Mouse (Mus musculus) bone marrow, adult 2 months (tissue): ENCODE results near the gene Slc12a4. TPM values are rescaled to one million over a fixed set of nuclear protein-coding genes. Genes with fewer than 3 reads are reported as not detected.
A peak's percentile ranks its signal among the peaks of the same experiment; 100 is the strongest.

Source experiments
- H3K27ac ChIP-seq: fragments of 200-500 bp; 2 replicates; pipeline ENCODE4 v1.5.1; 2012; ENCODE audit warnings: low read depth, mild to moderate bottlenecking, control low read depth, inconsistent platforms, low read length; ENCODE audit not compliant: control insufficient read depth, poor library complexity, insufficient read depth
- H3K4me1 ChIP-seq: fragments of 200-500 bp; 2 replicates; pipeline ENCODE4 v1.6.1; 2011; ENCODE audit warnings: low read length; ENCODE audit not compliant: control insufficient read depth, insufficient read depth
- H3K4me3 ChIP-seq: fragments of 200-500 bp; replicated peaks from 2 replicates; pipeline ENCODE3; 2011; ENCODE audit warnings: mild to moderate bottlenecking, low read depth, low read length, control low read depth; ENCODE audit not compliant: control insufficient read depth
- CTCF ChIP-seq: fragments of 200-500 bp; IDR thresholded peaks from 2 replicates; pipeline ENCODE4 v1.5.1; 2011; ENCODE audit warnings: low read length, control low read depth; ENCODE audit not compliant: control insufficient read depth, insufficient read depth
- POLR2A ChIP-seq: fragments of 200-500 bp; IDR thresholded peaks from 2 replicates; pipeline ENCODE4 v1.6.1; 2011; ENCODE audit warnings: low read depth, mild to moderate bottlenecking, control low read depth, low read length, borderline replicate concordance; ENCODE audit not compliant: control insufficient read depth
- WGBS: fragments of 180-500 bp; shearing (Covaris S2); methylation state at CpG from one replicate; pipeline ENCODE4 v1.1.7; 2018; 5-methylcytosine and 5-hydroxymethylcytosine counted together
- polyA plus RNA-seq: library from polyadenylated mRNA; stranded (reverse); fragments of >200 nt; gene quantifications from 2 replicates; pipeline ENCODE4 v1.2.4, GENCODE M21; 2011; ENCODE audit warnings: low replicate concordance; ENCODE audit not compliant: missing spikeins, insufficient read depth, insufficient read length

Slc12a4 gene
- polyA plus RNA-seq, 1 experiment: 21.3 TPM

DNA sequence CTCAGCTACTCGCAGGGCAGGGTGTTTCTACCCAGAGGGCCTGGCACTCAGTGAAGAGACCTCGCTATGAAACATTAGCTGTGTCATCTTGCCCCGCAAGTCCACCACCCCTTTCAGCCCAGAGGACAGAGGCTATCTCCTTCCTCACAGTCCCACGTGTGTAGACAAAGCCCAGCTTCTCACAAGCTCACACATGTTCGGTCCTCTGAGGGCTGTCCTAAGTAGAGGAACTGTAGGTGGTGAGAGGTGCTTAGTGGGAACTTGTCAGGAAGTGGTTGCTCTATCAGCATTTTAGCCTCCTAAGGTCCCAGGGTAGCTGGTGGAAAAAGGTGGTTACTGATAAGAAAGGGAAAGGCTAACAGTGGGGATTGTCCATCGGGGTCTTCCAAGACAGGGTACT is 30.8 kb downstream of the Slc12a4 start:
- Histone ChIP-seq H3K4me3 (no peak overlapping the region), H3K27ac (no peak overlapping the region), H3K4me1 (peaks cover 1% of the 10 kb centered on the region; the same call in 1 of the 2 replicates)
- TF ChIP-seq CTCF: no peak
- TF ChIP-seq POLR2A: no peak
- WGBS: 26% methylated on average over 6 of the region's 6 CpGs

DNA sequence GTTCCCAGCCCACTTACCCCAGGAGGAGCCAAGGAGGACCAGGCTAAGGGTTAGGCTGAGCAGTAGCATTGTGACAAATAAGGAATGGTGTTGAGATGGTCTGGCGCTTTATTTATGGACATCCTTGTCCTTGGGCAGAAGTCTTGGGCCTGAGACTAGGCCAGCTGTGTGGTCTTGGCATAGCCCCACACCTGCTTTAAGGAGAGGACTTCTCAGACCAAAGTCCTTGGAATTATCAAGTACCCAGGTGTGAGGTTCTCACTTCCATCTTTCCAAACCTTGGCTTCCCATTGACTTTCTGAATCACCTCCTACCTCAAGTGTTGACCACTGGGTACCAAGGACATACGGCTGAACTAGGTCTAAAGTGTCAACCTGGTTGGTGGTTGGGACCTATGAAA is 32.1 kb downstream of the Slc12a4 start, which contains the start of gene Ctrl:
Gene Ctrl, minus strand, starts transcription at position 101 of the 400 bp plus-strand sequence.
- WGBS: 84% methylated on average over 2 of the region's 2 CpGs

DNA sequence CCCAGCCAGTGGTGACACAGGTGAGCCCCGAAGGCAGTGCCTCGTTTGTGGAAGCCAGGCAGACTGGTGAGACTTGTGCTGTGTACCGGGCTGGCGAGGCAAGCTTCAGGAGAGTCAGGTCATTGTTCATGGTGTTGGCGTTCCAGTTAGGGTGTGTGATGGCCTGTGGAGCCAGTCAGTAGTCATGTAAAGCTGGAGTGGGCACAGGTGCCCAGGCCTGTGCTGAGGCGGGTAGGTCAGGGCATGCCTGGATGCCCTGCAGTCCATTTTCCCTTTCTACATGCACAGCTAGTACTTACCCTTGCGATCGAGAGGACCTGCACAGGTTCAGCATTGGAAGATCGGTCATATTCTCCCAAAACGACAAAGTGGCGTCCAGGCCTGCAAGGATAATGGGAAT is 33.4 kb downstream of the Slc12a4 start:
- Histone ChIP-seq H3K4me1 (peaks cover 1% of the 10 kb centered on the region; the same call in 1 of the 2 replicates), H3K4me3 (no peak overlapping the region), H3K27ac (no peak overlapping the region)
- 90% methylated on average over 11 of the region's 11 CpGs for WGBS
- TF ChIP-seq CTCF (no peak), POLR2A (no peak)

More for the DNA sequence above, 32.1 kb downstream of the Slc12a4 start, which contains the start of gene Ctrl:
- no peak within 1 kb of the TSS for H3K4me3 ChIP-seq
- TF ChIP-seq CTCF: no peak
- no peak for TF ChIP-seq POLR2A
- H3K4me1 ChIP-seq: peaks cover 1% of the 10 kb centered on the region; the same call in 1 of the 2 replicates
- H3K27ac ChIP-seq: no peak within 1 kb of the TSS

DNA sequence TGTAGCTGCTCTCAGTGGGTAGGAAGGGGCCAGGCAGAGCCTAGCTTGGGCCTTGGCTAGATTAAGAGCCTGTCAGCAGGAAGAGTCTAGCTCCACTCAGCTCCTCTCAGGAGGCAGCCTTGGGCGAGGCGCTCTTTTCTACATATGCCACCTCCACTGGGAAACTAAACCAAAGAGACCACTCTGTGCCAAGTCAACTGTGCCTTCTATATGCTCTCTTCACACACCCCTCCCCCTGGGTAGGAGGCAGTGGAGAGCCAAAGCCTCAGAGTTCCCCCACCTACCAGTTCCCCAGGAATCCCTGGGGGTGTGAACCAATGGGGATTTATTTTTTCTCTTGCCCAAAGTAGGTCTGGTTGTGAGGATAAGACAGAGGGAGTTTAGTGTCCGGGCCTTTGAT is 34.6 kb downstream of the Slc12a4 start:
- H3K4me1 ChIP-seq: no peaks in the 10 kb centered on the region; the same call in 1 of the 2 replicates
- 92% methylated on average over 3 of the region's 3 CpGs for WGBS
- H3K27ac ChIP-seq: no peak overlapping the region
- TF ChIP-seq CTCF: no peak
- no peak for TF ChIP-seq POLR2A
- no peak overlapping the region for H3K4me3 ChIP-seq

DNA sequence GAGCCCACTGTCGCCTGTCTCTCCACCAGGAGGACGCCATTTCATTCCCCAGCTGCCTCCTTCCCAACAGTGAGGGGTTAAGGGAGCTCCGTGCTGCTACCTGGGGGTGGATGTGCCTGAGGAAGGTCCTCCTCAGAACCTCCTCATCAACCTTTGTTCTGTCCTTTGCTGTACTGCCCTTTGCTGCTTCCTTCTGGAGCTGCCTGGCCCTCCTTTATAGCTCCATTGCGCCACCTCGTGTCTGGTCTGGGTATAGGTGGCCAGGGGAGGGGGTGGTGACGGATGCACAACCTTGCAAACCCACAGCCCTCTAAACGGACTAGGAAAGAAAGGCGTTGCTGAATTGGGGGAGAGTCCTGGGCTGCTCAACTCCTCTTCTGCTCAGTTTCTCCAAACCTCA is 35.3 kb downstream of the Slc12a4 start:
- TF ChIP-seq POLR2A: no peak
- TF ChIP-seq CTCF: peak; percentile 98
- Histone ChIP-seq H3K27ac (no peak overlapping the region), H3K4me3 (no peak overlapping the region), H3K4me1 (no peaks in the 10 kb centered on the region; the same call in 1 of the 2 replicates)
- 30% methylated on average over 8 of the region's 8 CpGs for WGBS

DNA sequence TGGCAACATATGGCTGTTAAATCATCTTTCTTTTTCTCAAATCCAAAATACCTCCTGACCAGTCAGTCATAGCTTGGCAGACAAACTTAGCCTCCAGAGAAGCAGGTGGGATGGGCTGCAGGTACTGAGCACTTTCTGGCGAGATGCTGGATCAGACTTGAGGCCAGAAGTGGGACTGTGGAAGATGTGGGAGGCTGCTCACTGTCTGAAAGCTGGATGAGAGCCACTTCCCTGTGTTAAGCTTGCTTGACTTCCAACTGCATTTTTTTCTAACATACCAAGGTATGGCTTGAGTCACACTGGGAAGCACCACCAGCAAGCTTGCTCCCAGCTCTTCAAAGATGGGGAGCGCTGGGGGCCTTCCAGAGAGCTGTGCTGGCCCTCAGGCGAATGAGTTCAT is 40.8 kb downstream of the Slc12a4 start:
- TF ChIP-seq CTCF: no peak
- 84% methylated on average over 3 of the region's 3 CpGs for WGBS
- no peak overlapping the region for H3K27ac ChIP-seq
- H3K4me3 ChIP-seq: no peak overlapping the region
- H3K4me1 ChIP-seq: no peaks in the 10 kb centered on the region

DNA sequence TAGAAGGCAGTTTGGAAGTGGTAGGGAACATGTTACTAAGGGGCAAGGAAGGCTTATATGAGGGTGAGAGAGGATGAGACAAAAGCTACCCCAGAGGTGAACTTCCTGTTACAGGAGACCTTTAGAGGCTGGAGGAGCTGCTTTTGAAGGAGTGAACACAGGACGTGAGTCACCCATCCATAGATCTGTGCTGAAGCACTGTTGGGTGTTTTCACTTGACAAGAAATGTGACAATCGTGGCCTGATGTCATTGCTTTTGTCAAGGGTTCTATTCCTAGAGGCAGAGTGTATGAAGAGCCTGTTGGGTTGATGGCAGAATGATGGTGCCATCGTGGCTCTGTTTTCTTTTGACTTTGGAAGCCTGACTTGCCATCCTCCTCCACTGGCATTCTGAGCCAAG is 46.5 kb downstream of the Slc12a4 start:
- H3K27ac ChIP-seq: no peak overlapping the region
- TF ChIP-seq CTCF (no peak), POLR2A (no peak)
- WGBS: 76% methylated on average over 3 of the region's 3 CpGs
- no peak overlapping the region for H3K4me3 ChIP-seq
- no peaks in the 10 kb centered on the region; the same call in 1 of the 2 replicates for H3K4me1 ChIP-seq

DNA sequence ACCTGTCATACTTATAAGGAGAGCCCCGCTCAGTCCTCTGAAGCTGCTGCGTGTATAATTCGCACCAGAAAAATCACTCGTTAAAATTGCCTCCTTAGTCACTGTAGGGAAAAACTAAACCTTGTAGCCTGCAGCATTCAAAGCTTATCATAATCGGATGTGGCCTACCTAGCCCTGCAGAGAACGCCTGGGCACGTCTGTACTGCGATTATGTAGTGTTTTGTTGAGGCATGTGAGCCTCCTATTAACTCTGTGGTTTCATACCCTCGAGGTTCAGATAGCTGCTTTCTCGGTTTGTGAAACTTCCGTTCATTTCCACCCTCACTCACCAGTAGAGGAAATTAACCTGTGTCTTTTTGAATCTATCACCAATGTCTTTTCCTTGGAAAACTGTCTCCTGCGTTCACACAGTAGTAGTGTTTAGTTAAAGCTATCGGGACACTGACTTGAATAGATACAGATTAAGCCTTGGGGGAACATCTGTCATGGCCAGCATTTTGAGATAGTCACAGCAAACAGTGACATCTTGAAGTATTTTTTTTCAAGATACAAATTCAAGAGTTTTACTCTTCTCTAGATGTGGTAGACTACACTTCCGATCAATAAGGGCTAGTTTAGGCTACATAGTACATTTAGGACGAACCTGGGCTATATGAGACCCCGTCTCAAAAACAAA is 64.8 kb downstream of the Slc12a4 start:
- peak overlapping the region; percentile 96 for H3K4me3 ChIP-seq
- no peak for TF ChIP-seq CTCF
- TF ChIP-seq POLR2A: no peak
- H3K27ac ChIP-seq: peak overlapping the region; percentile 90
- H3K4me1 ChIP-seq: peaks cover 1% of the 10 kb centered on the region
- 18% methylated on average over 16 of the region's 16 CpGs for WGBS
